Mouse (Mus musculus): Measurements from ENCODE around the gene Pam. TPM values are rescaled to one million over a fixed set of nuclear protein-coding genes. Genes with fewer than 3 reads are reported as not detected.

Gene Pam
- polyA plus RNA-seq, 1 experiment from 2014 or later = 34.4 TPM

- no peaks in the 10 kb centered on the region for H3K9me3 ChIP-seq (ENCODE audit: control insufficient read depth, low read length)
- no peak overlapping the region for H3K9ac ChIP-seq
- 0 out of 2 replicates have a peak overlapping the region, but pooled peaks have one; percentile 25 for H3K4me2 ChIP-seq (replicated peaks)
- ATAC-seq (ENCODE audit: low FRiP score) (peak; percentile 34; the same call in 1 of the 2 replicates), DNase-seq (ENCODE audit: low spot score) (no peak)
- H3K4me1 ChIP-seq (replicated peaks; ENCODE audit: control insufficient read depth, insufficient read depth, low read length) = peaks cover 11% of the 10 kb centered on the region
- H3K4me3 ChIP-seq (replicated peaks; ENCODE audit: low read length) = no peak overlapping the region
- 57% methylated on average over 5 of the region's 5 CpGs for WGBS
- H3K36me3 ChIP-seq (replicated peaks; ENCODE audit: control insufficient read depth, insufficient read depth) = no peaks in the 10 kb centered on the region
- H3K27me3 ChIP-seq (ENCODE audit: control insufficient read depth, insufficient read depth, low read length) = no peaks in the 10 kb centered on the region
- peak overlapping the region; percentile 78; the same call in 1 of the 2 replicates for H3K27ac ChIP-seq
Measured at GRCm38 (mm10) chr1:97862734-97863133, 232.7 kb downstream of the Pam start.

GRCm38 (mm10) chr1:97854256-97854655 is 241.2 kb downstream of the Pam start:
- Histone ChIP-seq H3K4me1 (replicated peaks; ENCODE audit: control insufficient read depth, insufficient read depth, low read length) (peaks cover 2% of the 10 kb centered on the region; the same call in 1 of the 2 replicates), H3K27ac (no peak overlapping the region), H3K9me3 (ENCODE audit: control insufficient read depth, low read length) (no peaks in the 10 kb centered on the region), H3K36me3 (replicated peaks; ENCODE audit: control insufficient read depth, insufficient read depth) (no peaks in the 10 kb centered on the region), H3K4me3 (replicated peaks; ENCODE audit: low read length) (no peak overlapping the region), H3K27me3 (ENCODE audit: control insufficient read depth, insufficient read depth, low read length) (no peaks in the 10 kb centered on the region), H3K9ac (no peak overlapping the region), H3K4me2 (replicated peaks) (no peak overlapping the region)
- WGBS = 74% methylated on average over 3 of the region's 3 CpGs
- ATAC-seq (ENCODE audit: low FRiP score) (no peak), DNase-seq (ENCODE audit: low spot score) (no peak)

- no peak overlapping the region for H3K4me3 ChIP-seq (replicated peaks; ENCODE audit: low read length)
- WGBS = 82% methylated on average over 13 of the region's 13 CpGs
- no peak for DNase-seq (ENCODE audit: low spot score)
Measured at GRCm38 (mm10) chr1:97851601-97852175, 243.8 kb downstream of the Pam start.

GRCm38 (mm10) chr1:97848601-97849241 is 246.7 kb downstream of the Pam start:
- DNase-seq (ENCODE audit: low spot score) (no peak), ATAC-seq (ENCODE audit: low FRiP score) (peak; percentile 77)
- Histone ChIP-seq H3K4me2 (replicated peaks) (peak overlapping the region; percentile 29; the same call in 1 of the 2 replicates), H3K9ac (no peak overlapping the region), H3K36me3 (replicated peaks; ENCODE audit: control insufficient read depth, insufficient read depth) (no peaks in the 10 kb centered on the region), H3K27me3 (ENCODE audit: control insufficient read depth, insufficient read depth, low read length) (no peaks in the 10 kb centered on the region), H3K9me3 (ENCODE audit: control insufficient read depth, low read length) (no peaks in the 10 kb centered on the region), H3K4me3 (replicated peaks; ENCODE audit: low read length) (no peak overlapping the region), H3K4me1 (replicated peaks; ENCODE audit: control insufficient read depth, insufficient read depth, low read length) (peaks cover 15% of the 10 kb centered on the region), H3K27ac (0 out of 2 replicates have a peak overlapping the region, but pooled peaks have one; percentile 14)
- WGBS = 16% methylated on average over 14 of the region's 14 CpGs

More at GRCm38 (mm10) chr1:97851601-97852175, 243.8 kb downstream of the Pam start:
- Histone ChIP-seq H3K9me3 (ENCODE audit: control insufficient read depth, low read length) (no peaks in the 10 kb centered on the region), H3K9ac (no peak overlapping the region), H3K27ac (no peak overlapping the region; the same call in 1 of the 2 replicates), H3K27me3 (ENCODE audit: control insufficient read depth, insufficient read depth, low read length) (no peaks in the 10 kb centered on the region), H3K4me1 (replicated peaks; ENCODE audit: control insufficient read depth, insufficient read depth, low read length) (peaks cover 15% of the 10 kb centered on the region), H3K36me3 (replicated peaks; ENCODE audit: control insufficient read depth, insufficient read depth) (no peaks in the 10 kb centered on the region), H3K4me2 (replicated peaks) (no peak overlapping the region)
- ATAC-seq (ENCODE audit: low FRiP score) = no peak

GRCm38 (mm10) chr1:97843220-97843992 is 252.0 kb downstream of the Pam start:
- peak; percentile 57 for ATAC-seq (ENCODE audit: low FRiP score)
- Histone ChIP-seq H3K9me3 (ENCODE audit: control insufficient read depth, low read length) (no peaks in the 10 kb centered on the region), H3K27me3 (ENCODE audit: control insufficient read depth, insufficient read depth, low read length) (no peaks in the 10 kb centered on the region), H3K9ac (no peak overlapping the region), H3K36me3 (replicated peaks; ENCODE audit: control insufficient read depth, insufficient read depth) (0 out of 2 replicates have a peak, but pooled peaks cover 9% of the 10 kb centered on the region), H3K4me3 (replicated peaks; ENCODE audit: low read length) (no peak overlapping the region), H3K4me2 (replicated peaks) (no peak overlapping the region), H3K27ac (no peak overlapping the region), H3K4me1 (replicated peaks; ENCODE audit: control insufficient read depth, insufficient read depth, low read length) (peaks cover 5% of the 10 kb centered on the region)
- peak; percentile 49 for DNase-seq (ENCODE audit: low spot score)

- H3K9ac ChIP-seq = no peak overlapping the region
- H3K4me2 ChIP-seq (replicated peaks) = no peak overlapping the region
- ATAC-seq (ENCODE audit: low FRiP score) (no peak), DNase-seq (ENCODE audit: low spot score) (no peak)
- no peak overlapping the region for H3K4me3 ChIP-seq (replicated peaks; ENCODE audit: low read length)
- peaks cover 9% of the 10 kb centered on the region; the same call in 1 of the 2 replicates for H3K36me3 ChIP-seq (replicated peaks; ENCODE audit: control insufficient read depth, insufficient read depth)
- H3K9me3 ChIP-seq (ENCODE audit: control insufficient read depth, low read length) = no peaks in the 10 kb centered on the region
- H3K27me3 ChIP-seq (ENCODE audit: control insufficient read depth, insufficient read depth, low read length) = no peaks in the 10 kb centered on the region
- 84% methylated on average over 5 of the region's 5 CpGs for WGBS
- H3K4me1 ChIP-seq (replicated peaks; ENCODE audit: control insufficient read depth, insufficient read depth, low read length) = 0 out of 2 replicates have a peak, but pooled peaks cover 5% of the 10 kb centered on the region
- H3K27ac ChIP-seq = peak overlapping the region; percentile 39; the same call in 1 of the 2 replicates
Measured at GRCm38 (mm10) chr1:97834354-97834822, 261.1 kb downstream of the Pam start.

- Histone ChIP-seq H3K9me3 (ENCODE audit: control insufficient read depth, low read length) (no peaks in the 10 kb centered on the region), H3K36me3 (replicated peaks; ENCODE audit: control insufficient read depth, insufficient read depth) (peaks cover 8% of the 10 kb centered on the region; the same call in 1 of the 2 replicates), H3K27ac (peak overlapping the region; percentile 51), H3K4me2 (replicated peaks) (no peak overlapping the region), H3K4me3 (replicated peaks; ENCODE audit: low read length) (no peak overlapping the region), H3K9ac (no peak overlapping the region), H3K27me3 (ENCODE audit: control insufficient read depth, insufficient read depth, low read length) (no peaks in the 10 kb centered on the region), H3K4me1 (replicated peaks; ENCODE audit: control insufficient read depth, insufficient read depth, low read length) (0 out of 2 replicates have a peak, but pooled peaks cover 5% of the 10 kb centered on the region)
- 46% methylated on average over 5 of the region's 5 CpGs for WGBS
- ATAC-seq (ENCODE audit: low FRiP score) = peak; percentile 85; the same call in 1 of the 2 replicates
- peak; percentile 62 for DNase-seq (ENCODE audit: low spot score)
Measured at GRCm38 (mm10) chr1:97833466-97834353, 261.7 kb downstream of the Pam start.

- Histone ChIP-seq H3K36me3 (replicated peaks; ENCODE audit: control insufficient read depth, insufficient read depth) (peaks cover 16% of the 10 kb centered on the region; the same call in 1 of the 2 replicates), H3K4me3 (replicated peaks; ENCODE audit: low read length) (no peak overlapping the region), H3K27me3 (ENCODE audit: control insufficient read depth, insufficient read depth, low read length) (no peaks in the 10 kb centered on the region), H3K27ac (no peak overlapping the region), H3K9ac (no peak overlapping the region), H3K4me2 (replicated peaks) (no peak overlapping the region), H3K9me3 (ENCODE audit: control insufficient read depth, low read length) (no peaks in the 10 kb centered on the region), H3K4me1 (replicated peaks; ENCODE audit: control insufficient read depth, insufficient read depth, low read length) (no peaks in the 10 kb centered on the region)
- no peak for DNase-seq (ENCODE audit: low spot score)
- ATAC-seq (ENCODE audit: low FRiP score) = no peak
- WGBS = 97% methylated on average over 5 of the region's 5 CpGs
Measured at GRCm38 (mm10) chr1:97828087-97828486, 267.4 kb downstream of the Pam start.
